Mouse (Mus musculus) Muller cell, postnatal 12 days (primary cell): ENCODE results near the gene Taok2.
A peak's percentile ranks its signal among the peaks of the same experiment; 100 is the strongest.

Experiments
- DNase-seq: peaks from one replicate; pipeline ENCODE4 v3.0.0-alpha.2; 2015; ENCODE audit errors: inconsistent ontology term

The Taok2 gene

DNA sequence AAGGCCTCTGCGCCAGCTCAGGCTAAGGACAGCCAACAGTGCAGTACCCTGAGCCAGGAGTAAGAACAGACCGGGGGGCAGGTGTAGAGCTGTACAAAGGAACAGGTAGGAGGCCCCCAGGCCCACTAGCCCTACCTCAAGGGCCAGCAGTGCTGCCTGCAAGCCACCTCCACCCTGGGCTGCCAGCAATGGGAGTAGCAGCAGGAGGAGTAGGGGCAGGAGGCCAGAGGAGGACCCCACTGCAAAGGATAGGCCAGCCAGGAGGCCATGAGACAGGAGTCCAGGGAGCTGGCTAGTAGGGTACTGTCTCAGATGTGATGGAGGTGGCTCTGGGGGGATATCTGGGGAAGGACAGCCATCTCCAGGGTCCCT, 14.0 kb downstream of the Taok2 start:
- DNase-seq: no peak

GRCm38 (mm10) chr7:126869780-126870519, 14.6 kb downstream of the Taok2 start:
- DNase-seq: no peak

DNA sequence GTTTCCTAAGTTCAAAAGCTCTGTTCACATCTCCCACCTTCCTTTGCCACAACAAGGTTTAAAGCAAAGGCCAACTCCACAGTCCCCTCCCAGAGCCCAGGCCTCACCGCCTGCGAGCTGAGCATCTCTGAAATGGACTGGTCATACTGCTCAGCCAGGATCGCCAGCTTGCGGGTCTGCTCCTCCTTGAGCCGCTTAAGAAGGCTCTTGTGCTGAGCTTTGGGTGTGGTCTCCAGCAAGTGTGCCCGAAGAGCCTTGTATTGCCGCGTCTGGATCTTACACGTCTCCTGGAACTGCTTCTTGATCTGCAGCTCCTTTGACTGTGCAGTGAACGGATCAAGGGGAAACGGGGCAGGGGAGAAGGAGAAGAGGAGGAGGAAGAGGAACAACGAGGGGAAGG, 16.5 kb downstream of the Taok2 start:
- DNase-seq: no peak

DNA sequence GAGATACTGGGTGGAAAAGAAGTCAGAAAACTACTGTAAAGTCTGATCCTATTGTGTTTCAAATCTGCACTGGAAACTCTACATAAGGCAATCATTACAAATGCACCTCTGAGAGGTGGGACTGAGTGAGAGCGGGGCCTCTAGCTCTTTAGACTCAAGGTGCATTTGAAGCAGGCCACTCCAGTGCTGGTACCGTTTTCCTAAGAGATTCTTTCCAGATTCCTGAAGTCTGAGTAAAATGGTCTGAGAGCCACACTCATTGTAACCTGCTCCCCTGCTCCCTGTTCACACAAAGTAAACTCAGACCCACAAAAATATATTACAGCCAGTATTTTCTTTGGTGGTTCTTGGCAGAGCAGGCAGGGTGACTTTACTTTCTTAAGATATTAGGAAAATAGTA, 17.0 kb downstream of the Taok2 start:
- DNase-seq: no peak

- DNase-seq: no peak
Observed at GRCm38 (mm10) chr7:126863791-126864190, 20.7 kb downstream of the Taok2 start.

DNA sequence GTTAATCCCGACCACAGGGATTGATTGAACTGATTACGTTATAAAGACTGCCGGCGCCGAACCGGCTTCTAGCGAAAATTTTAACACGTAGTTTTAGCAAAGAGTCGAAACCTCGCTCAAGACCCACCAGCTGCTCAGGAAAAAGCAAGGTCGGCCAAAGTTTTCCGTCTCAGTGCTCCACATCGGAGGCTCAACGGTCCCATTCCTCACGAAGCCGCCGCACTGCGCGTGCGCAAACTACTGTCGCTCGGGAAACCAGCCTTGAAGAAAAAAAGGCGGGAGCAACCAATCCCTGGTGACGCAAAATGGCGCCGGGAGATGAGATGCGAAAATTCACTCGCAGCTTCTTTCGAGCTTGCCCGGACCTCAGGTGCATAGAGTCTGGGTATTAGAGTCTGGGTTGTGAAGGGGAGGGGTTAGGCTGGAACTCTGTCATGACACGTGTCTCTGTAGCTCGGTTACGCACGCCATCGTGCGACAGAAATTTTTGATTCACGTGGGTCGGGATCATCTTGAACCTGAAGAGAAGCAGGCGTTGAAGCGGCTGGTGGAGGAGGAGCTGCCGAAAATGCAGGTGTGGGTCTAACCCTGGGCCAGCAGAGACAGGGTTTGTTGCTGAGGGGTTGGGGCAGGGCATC, 22.2 kb downstream of the Taok2 start, which contains the start of gene Ino80e:
Ino80e (minus strand) TSS at position 231 of the 638 bp plus-strand sequence.
- peak; percentile 92 for DNase-seq

DNA sequence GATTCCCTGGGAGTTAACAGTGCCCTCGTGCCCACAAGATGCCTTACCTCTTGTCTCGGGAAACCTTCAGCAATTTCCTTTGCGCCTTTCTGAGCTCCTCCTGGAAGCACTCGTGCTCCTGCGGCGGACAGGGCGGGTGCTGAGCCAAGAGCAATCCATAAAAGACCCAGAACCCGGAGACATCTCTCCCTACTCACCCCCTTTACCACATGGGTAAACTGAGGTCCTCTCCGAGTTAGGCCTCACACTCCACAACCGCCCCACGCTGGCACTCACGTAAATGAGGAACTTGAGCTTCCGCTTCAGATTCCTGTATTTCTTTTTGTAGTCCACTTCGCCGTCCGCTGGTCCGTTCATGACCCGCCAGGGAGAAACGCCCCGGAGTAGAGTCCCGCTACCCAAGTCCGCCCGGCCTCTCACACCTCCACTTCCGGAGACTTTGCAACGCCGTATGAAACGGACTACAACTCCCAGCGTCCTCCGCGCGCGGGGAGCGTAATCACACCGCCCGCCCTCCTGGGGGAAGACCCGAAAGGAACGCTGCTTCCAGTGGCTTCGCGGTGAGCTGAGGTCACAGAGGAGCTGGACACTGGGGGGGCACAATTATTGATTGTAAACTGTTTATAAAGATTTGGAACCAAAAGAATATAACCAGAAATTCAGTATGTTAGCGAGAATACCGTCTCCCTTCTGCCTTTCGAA, 22.9 kb downstream of the Taok2 start, which contains the start of gene Hirip3:
Hirip3 (plus strand) TSS at position 544 of the 702 bp plus-strand sequence.
- peak; percentile 98 for DNase-seq

DNA sequence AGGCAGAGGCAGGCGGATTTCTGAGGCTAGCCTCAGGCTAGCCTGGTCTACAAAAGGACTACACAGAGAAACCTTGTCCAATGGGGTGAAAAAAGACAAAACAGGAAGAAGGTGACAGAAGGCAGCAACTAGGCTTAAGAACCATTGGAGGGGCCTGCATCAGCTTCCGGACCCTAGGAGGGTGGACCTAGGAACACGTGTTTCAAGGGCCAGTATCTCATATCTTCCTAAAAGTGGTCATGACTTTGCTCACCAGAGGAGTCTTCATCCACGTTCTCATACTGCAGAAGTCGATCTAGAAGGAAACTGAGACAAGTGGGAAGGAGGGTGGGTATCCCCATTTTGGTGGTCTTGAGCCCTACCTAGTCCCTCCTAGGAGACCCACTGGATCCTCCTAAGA, 23.5 kb downstream of the Taok2 start:
- DNase-seq: no peak

DNA sequence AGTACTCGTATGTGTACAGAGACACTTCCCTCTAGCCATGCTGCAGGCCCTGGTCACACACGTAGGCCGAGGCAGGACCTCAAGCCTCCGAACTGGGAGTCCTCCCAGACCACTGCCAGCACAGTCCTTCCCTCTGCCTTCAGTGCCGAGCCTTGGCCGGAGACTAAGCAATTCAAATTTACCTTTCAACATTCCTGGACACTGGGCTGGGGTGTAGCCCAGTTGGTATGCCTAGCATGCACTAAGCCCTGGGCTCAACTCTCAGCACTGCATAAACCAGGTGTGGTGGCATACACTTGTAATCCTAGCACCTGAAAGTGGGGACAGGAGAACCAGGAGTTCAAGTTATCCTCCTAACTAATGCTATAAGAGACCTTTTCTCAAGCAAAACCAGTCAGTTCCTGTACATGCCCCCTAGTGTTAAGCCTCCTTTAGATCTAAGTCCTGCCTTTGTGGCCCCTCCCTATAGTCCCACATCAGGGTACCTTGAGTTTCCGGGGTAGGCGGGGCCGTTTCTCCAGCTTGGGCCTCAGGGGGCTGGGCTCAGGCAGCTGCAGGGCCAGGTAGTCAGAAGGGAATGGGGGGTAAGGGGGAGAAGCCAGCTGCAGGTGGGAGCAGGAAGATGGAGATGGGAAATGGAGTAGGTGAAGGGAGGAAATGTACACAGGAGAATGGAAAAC, 27.6 kb downstream of the Taok2 start:
- DNase-seq: no peak

DNA sequence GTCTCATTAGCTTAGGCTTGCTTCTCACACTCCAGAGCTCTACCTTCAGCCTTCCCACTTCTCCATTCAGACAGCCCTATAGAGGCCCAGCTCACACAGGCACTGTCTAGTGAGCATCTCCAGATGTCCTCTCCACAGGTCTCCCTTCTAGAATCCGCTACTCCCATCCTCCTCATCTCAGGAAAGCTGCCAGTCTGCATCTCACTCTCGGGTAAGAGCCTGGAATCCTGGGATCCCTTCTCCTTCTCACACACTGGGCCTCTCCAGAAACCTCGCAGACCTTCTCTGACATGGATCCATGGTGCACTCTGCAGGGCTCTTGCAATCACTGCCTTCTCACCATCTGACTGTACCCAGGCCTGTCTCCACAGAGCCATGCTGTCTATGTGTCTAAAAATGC, 28.9 kb downstream of the Taok2 start:
- no peak for DNase-seq

DNA sequence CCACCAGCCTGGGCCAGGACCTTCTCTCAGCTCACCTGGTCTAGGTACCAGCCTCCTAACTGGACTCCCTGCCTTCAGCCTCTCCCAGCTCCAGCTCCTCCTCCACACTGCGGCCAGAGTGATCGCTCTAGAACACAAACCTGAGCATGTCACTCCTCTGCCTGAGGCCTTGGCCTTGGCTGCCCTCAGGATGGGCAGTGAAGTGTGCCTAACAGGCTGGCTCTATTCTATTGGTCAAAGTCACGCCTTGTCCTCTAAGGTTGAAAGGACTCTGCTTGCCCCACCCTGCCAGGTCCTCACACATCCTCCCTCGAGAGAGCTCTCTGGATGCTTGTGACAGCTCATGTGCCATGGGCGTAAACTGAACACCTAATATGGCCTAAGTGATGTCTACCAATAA, 31.0 kb downstream of the Taok2 start:
- DNase-seq: no peak

- no peak for DNase-seq
Observed at GRCm38 (mm10) chr7:126851192-126851591, 33.3 kb downstream of the Taok2 start.

GRCm38 (mm10) chr7:126850161-126850560, 34.3 kb downstream of the Taok2 start:
- no peak for DNase-seq

- DNase-seq: no peak
Observed at GRCm38 (mm10) chr7:126848794-126849193, 35.7 kb downstream of the Taok2 start.

DNA sequence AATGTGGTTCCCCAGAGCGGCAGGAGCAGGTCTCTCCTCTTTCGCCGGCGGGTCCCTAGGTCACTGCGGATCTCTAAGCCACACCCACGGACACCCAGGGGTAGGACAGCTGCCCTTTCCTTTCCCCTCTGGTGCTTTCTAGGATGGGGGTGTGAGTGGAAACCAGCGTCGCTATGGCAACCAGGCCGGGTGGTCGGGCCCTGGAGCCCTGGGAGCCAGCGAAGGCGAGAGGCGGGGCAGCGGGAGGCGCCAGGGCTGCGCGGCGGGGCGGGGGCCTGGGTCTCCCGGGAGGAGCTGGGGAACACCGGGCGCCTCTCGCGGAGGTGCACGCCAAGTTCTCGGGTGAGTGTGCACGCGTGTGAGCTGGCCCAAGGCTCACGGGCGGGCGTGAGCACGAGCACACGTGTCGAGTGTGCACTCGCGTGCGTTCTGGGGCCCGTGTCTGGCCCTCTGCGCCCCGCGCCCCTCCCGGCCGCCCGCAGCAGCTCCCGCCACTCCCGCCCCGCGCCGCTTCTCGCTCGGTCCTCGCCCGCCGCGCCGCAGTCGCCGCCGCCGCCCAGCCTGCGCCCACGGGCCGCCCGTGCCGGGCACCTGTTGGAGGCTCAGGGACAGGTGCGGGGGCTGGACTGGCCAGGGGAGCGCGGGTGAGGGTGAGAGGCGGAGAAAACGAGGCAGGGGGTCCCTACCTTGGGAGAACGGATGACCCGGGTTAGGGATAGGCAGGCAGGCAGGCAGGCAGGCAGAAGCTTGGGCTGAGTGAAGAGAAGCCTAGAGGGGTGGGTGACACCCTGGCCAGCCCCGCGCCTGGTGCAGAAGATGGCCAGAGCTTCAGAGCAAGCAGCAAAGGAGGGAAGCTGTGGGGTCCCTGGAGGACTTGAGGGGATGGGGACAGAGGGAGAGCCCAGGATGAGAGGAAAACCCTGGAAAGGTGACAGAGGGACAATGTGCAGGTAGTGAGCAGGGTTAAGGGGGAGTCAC, 36.8 kb downstream of the Taok2 start:
- peak; percentile 42 for DNase-seq

GRCm38 (mm10) chr7:126847116-126847420, 37.4 kb downstream of the Taok2 start, which contains the start of gene Doc2a:
Doc2a (plus strand) TSS chr7:126847416.
- no peak for DNase-seq

DNA sequence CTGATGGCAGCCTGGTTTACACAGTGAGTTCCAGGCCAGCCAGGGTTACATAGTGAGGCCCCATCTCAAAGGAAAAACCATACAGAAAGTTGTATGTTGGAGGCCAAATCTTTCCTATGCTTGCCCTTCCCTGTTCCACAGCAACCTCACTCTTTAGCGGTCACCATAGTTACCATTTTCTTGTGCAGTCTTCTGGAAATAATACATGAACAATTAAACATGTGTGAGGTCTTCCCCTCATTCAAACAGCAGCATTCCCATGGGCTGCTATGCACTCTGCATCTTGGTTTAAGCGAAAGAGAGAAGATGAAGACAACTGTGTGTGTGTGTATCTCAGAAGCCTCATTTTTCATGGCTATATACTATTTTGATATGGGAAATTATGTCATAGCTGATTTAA, 39.0 kb downstream of the Taok2 start:
- DNase-seq: peak; percentile 35

- no peak for DNase-seq
Observed at GRCm38 (mm10) chr7:126843276-126843675, 41.2 kb downstream of the Taok2 start.

DNA sequence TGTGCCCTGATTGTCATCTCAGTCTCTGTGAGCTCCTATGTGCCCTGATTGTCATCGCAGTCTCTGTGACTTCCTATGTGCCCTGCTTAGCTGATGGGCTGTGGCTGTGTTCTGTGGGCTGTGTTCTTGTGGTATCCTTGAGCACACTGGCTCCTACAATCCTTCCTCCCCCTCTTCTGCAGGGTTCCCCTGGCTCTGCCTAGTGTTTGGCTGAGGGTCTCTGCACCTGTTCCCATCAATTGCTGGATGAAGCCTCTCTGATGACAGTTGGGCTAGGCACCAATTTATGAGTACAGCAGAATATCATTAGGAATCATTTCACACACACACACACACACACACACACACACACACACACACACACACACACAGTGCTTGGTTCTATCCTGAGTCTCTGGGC, 51.2 kb downstream of the Taok2 start:
- no peak for DNase-seq

DNA sequence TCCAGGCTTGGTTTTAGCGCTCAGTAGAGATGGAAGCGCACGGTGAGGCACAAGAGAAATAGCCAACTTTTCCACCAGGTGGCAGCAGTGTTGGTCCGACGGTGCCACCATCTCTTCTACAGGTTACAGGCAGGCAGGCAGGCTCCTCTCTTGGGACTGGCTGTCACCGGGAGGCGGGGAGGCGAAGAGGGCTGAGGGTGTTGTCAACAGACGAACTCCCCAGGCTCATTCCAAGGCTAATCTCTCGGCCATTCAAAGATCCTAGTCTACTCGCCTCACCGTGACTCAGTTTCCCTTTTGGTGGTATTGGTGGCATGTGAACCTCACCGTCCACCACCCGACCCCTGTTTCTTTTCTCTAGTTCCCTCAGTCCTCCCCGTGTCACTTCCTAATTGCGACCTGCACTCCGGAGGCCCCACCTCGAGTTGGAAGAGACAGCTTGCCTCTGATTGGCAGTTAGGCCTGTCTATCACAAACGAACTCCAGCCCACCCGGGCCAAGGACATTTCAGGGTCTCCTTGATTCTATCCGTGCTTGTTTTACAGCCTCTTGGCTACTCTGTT, 52.4 kb downstream of the Taok2 start:
- DNase-seq: peak; percentile 68

GRCm38 (mm10) chr7:126831539-126831938, 53.0 kb downstream of the Taok2 start, which contains the start of gene 4930451I11Rik:
4930451I11Rik (minus strand) TSS chr7:126831639.
- DNase-seq: no peak
